Mouse (Mus musculus) limb, embryonic 15.5 days (tissue): ENCODE data around the gene Adgrf3. TPM values are rescaled to one million over a fixed set of nuclear protein-coding genes. Genes with fewer than 3 reads are reported as not detected.

Source experiments
- ATAC-seq: fragments of 200-750 bp; cut with Nextera tagmentation; 2 replicates; pipeline ENCODE4 v1.8.0; 2017; ENCODE audit warnings: low read depth, moderate TSS enrichment; ENCODE audit not compliant: insufficient number of reproducible peaks, low FRiP score, low TSS enrichment
- H3K27ac ChIP-seq: fragments of 300-500 bp; sonication (generic); 2 replicates; pipeline ENCODE4 v1.5.1; 2015; ENCODE audit warnings: moderate library complexity, mild to moderate bottlenecking, inconsistent platforms
- H3K27me3 ChIP-seq: fragments of 300-500 bp; sonication (generic); 2 replicates; pipeline ENCODE4 v1.6.1; 2015; ENCODE audit warnings: inconsistent platforms
- H3K36me3 ChIP-seq: fragments of 300-500 bp; sonication (generic); 2 replicates; pipeline ENCODE4 v1.6.1; 2015; ENCODE audit warnings: inconsistent platforms
- H3K4me1 ChIP-seq: fragments of 300-500 bp; sonication (generic); 2 replicates; pipeline ENCODE4 v1.6.1; 2015; ENCODE audit warnings: inconsistent platforms
- H3K4me2 ChIP-seq: fragments of 300-500 bp; sonication (generic); 2 replicates; pipeline ENCODE4 v1.6.1; 2015; ENCODE audit warnings: mild to moderate bottlenecking, inconsistent platforms
- H3K4me3 ChIP-seq: fragments of 300-500 bp; sonication (generic); 2 replicates; pipeline ENCODE4 v1.5.1; 2015; ENCODE audit warnings: mild to moderate bottlenecking, inconsistent platforms
- H3K9ac ChIP-seq: fragments of 300-500 bp; sonication (generic); 2 replicates; pipeline ENCODE4 v1.6.1; 2015; ENCODE audit warnings: inconsistent platforms
- H3K9me3 ChIP-seq: fragments of 300-500 bp; sonication (generic); 2 replicates; pipeline ENCODE4 v1.6.1; 2016; ENCODE audit warnings: inconsistent platforms
- WGBS: fragments of 180-500 bp; shearing (Covaris S2); methylation state at CpG from one replicate; pipeline ENCODE4 v1.1.7; 2015; 5-methylcytosine and 5-hydroxymethylcytosine counted together
- polyA plus RNA-seq: library from polyadenylated mRNA; unstranded; fragments of >200 nt; fragmentation: Nextera tagmentation; extraction: Ambion mirVana; gene quantifications from 2 replicates; pipeline ENCODE4 v1.2.1, GENCODE M21; 2015

The Adgrf3 gene
- polyA plus RNA-seq, 1 experiment from 2014 or later, result 0.08 TPM

DNA sequence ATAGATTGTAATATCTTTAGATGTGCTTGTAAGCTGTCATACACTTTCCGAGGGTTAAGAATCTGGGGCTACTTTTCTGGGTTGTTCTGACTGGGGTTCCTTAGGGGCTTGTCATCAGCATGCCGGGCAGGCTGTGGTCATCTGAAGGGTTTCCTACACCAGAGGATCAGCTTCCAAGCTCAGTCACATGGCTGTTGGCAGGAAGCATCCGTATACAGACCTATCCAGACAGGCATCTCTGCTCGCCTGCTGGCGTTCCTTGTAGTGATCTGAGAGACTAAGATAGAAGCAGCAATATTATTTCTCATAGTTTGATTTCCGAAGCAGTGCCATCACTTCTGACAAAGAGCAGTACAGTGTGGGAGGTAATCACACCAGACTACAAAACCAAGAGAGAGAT, 45.9 kb downstream of the Adgrf3 start:
- Histone ChIP-seq H3K36me3 (peaks cover 5% of the 10 kb centered on the region; the same call in 1 of the 2 replicates), H3K4me3 (no peak overlapping the region), H3K4me1 (peaks cover 7% of the 10 kb centered on the region), H3K27me3 (no peaks in the 10 kb centered on the region), H3K27ac (no peak overlapping the region), H3K9me3 (no peaks in the 10 kb centered on the region), H3K9ac (no peak overlapping the region), H3K4me2 (no peak overlapping the region)
- WGBS, result 81% methylated on average over 6 of the region's 6 CpGs
- ATAC-seq, result no peak

DNA sequence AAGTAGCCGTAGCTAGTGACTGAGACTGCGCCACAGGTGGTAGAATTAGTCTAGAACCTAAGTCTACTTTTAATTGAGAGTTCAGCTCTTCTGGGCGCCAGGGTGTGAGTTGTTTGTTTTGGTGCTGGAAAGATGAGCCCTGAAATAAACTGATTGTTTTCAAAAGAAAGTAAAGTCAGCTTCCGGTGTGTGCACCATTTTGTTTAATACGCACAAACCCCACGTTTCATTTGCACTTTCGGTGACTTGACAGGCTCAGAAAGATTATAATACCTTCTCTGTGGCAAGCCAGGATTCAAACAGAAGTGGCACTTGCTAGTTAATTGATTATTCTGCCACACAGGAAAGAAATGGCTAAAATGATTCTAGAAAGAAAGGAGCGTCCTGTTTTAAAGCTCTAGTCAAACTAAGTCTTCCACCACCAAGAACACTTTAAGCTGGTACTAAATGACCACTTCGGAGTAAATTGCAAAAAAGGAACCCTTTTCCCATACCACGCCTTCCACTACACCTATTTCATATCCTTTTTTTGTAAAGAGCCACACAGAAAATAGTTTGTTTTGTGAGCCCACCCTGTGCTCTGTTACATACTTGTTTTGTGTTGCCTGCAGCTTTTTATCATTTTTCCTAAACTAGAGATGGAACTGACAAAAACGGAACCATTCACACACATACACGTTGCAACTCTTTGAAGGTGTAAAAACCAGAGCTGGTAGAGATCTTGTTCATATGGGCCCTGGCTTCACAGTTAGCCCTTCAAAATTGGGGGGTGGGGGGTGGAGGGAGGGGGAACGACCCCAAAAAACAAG, 49.5 kb downstream of the Adgrf3 start:
- Histone ChIP-seq H3K27ac (peak overlapping the region; percentile 93), H3K4me3 (peak overlapping the region; percentile 96), H3K9me3 (no peaks in the 10 kb centered on the region), H3K9ac (peak overlapping the region; percentile 79), H3K4me2 (peak overlapping the region; percentile 55), H3K36me3 (peaks cover 5% of the 10 kb centered on the region; the same call in 1 of the 2 replicates), H3K4me1 (peaks cover 11% of the 10 kb centered on the region), H3K27me3 (no peaks in the 10 kb centered on the region)
- no peak for ATAC-seq
- 30% methylated on average over 13 of the region's 13 CpGs for WGBS

DNA sequence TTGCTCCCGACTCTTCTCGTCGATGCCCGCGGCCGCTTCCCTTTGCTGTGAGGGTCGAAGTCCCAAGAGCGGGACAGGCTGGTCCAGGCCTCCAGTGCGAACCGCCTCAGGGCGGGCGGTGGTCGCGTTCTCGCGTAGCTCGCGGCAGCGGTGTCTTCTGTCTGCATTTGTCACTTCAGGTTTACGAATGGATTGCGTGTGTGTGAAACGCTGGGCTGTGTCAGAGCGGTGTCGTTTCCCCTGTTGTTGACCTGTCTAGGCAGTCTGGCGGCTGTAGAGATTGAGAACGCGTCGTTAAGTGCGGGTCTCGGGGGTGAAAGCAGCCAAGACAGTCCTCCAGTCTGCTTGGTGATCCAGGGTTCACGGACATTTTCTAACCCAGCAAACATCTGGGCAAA, 50.1 kb downstream of the Adgrf3 start:
- Histone ChIP-seq H3K27ac (peak overlapping the region; percentile 93), H3K36me3 (peaks cover under 1% of the 10 kb centered on the region; the same call in 1 of the 2 replicates), H3K9ac (peak overlapping the region; percentile 79), H3K4me2 (peak overlapping the region; percentile 55), H3K9me3 (no peaks in the 10 kb centered on the region), H3K4me3 (peak overlapping the region; percentile 96), H3K27me3 (no peaks in the 10 kb centered on the region), H3K4me1 (peaks cover 11% of the 10 kb centered on the region)
- 0% methylated on average over 31 of the region's 31 CpGs for WGBS
- peak; percentile 36; the same call in 1 of the 2 replicates for ATAC-seq

DNA sequence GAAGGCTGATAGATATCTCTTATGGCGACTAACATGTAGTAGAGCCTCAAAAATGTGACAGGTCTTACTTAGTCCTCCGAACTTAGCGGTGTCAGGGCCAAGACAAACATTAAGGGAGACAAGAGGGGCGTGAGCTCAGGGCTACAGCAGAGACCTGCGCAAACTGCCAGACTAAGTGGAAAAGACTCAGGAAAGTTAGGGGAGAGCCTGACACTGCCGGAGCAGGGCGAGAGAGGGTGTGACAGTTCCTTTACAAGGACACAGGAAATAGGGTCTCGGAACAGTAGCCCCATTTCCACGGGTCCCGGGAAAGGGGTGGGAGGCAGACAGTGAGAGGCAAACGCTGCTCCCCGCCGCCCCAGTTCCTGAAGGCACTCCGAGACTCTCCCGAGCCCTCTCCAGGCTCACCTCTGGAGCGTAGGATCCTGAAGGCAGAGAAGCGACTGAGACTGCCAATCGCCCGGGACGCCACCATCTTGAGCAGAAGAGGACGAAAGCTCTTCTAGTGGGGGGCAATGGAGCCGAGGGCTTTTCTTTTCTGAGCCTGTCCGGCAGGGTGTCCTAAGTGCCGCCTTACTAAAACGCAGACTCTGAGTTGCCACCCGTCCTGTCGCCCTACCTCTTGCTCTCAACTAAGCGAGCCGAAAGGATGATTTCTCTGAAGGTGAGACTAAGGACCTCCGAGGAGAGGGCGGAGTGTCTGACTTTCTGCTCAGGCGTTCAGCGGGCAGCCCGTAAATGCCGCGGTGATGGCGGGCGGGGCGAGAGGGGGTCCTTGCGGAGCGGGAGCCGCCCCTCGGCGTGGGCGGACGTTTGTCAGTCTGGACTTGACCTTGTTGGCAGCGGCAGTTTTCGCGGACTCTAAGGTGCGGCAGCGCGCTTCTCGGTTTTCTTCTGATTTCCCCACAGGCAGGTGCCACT, 50.8 kb downstream of the Adgrf3 start, which contains the start of the genes Hadha and Hadhb:
Gene Hadha, minus strand, starts transcription at position 689 of the 921 bp plus-strand sequence.
Gene Hadhb, plus strand, starts transcription at position 775 of the 921 bp plus-strand sequence.
- H3K4me3 ChIP-seq, result peak within 1 kb of the TSS; percentile 96
- peak within 1 kb of the TSS; percentile 55 for H3K4me2 ChIP-seq
- no peaks in the 10 kb centered on the region for H3K9me3 ChIP-seq
- H3K9ac ChIP-seq, result peak within 1 kb of the TSS; percentile 79
- no peaks in the 10 kb centered on the region; the same call in 1 of the 2 replicates for H3K36me3 ChIP-seq
- ATAC-seq, result peak; percentile 87
- H3K27me3 ChIP-seq, result no peaks in the 10 kb centered on the region
- H3K4me1 ChIP-seq, result peaks cover 11% of the 10 kb centered on the region
- WGBS, result under 1% methylated on average over 53 of the region's 53 CpGs
- H3K27ac ChIP-seq, result peak within 1 kb of the TSS; percentile 93

DNA sequence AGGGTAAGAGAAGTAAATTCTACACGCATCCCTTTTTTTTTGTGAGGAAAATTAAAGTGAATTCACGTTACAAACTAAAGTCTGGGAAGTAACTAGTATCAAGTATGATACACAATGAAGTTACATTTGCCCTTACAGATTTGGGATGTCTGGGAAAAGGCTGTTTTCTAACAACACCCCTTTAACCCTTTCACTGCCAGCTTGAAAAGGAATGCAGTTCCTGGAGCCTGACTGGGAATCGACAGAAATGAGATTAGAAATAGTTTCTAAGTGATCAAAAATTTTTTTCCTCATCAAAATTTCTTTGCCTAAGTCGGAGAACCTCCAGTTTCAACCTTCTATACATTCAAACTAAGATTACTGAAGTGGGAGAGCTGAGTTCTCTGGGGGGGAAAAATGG, 51.5 kb downstream of the Adgrf3 start:
- Histone ChIP-seq H3K9me3 (no peaks in the 10 kb centered on the region), H3K9ac (peak overlapping the region; percentile 79), H3K27me3 (no peaks in the 10 kb centered on the region), H3K36me3 (no peaks in the 10 kb centered on the region; the same call in 1 of the 2 replicates), H3K4me2 (peak overlapping the region; percentile 55), H3K4me1 (peaks cover 11% of the 10 kb centered on the region), H3K4me3 (peak overlapping the region; percentile 96), H3K27ac (peak overlapping the region; percentile 93; the same call in 1 of the 2 replicates)
- 16% methylated on average over 4 of the region's 4 CpGs for WGBS
- ATAC-seq, result no peak

DNA sequence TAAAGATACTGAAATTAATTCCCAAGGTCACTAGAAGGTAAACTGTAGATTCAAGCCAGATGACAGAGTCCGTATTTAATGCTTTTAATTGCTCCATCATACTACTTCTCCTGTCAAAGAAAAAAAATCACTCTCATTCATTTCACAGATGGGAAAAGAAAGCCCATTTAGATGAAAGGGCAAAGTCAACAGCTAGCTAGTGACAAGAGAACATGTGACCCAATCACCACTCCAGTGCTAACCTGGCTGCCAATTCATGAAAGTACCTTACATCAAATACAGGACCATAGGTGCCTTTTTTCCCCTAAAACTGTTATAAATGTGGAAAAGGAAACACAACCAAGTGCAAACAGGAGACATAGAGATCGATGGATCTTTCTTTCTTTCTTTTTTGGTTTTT, 52.3 kb downstream of the Adgrf3 start:
- WGBS, result 80% methylated on average over 2 of the region's 2 CpGs
- ATAC-seq, result no peak
- H3K36me3 ChIP-seq, result peaks cover 3% of the 10 kb centered on the region
- no peak overlapping the region for H3K27ac ChIP-seq
- H3K9me3 ChIP-seq, result no peaks in the 10 kb centered on the region
- H3K4me1 ChIP-seq, result peaks cover 11% of the 10 kb centered on the region
- H3K4me3 ChIP-seq, result no peak overlapping the region
- no peak overlapping the region for H3K9ac ChIP-seq
- H3K27me3 ChIP-seq, result no peaks in the 10 kb centered on the region
- H3K4me2 ChIP-seq, result no peak overlapping the region

DNA sequence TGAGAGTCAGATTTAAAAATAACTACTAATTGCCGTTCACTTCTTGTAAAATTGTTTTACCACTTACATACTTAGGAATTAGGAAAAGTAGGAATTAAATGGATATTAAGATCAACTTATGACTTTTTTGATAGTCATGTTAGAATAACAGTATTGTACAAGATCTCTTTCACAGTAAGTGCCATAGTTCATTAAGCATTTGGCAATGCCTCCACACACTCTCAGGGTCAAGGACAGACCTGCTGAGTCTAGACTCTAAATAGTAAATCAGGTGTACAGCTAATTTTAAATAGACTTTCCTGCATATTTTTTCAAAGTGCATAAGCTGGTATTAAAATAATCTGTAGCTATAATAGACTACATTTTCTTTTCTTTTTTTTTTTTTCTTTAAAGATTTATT, 53.1 kb downstream of the Adgrf3 start:
- no peak overlapping the region for H3K9ac ChIP-seq
- H3K4me3 ChIP-seq, result no peak overlapping the region
- no peak overlapping the region for H3K27ac ChIP-seq
- no peak overlapping the region for H3K4me2 ChIP-seq
- peaks cover 4% of the 10 kb centered on the region for H3K36me3 ChIP-seq
- no peaks in the 10 kb centered on the region for H3K27me3 ChIP-seq
- H3K4me1 ChIP-seq, result peaks cover 11% of the 10 kb centered on the region
- ATAC-seq, result no peak
- no peaks in the 10 kb centered on the region for H3K9me3 ChIP-seq
- 55% methylated on average over 1 of the region's 1 CpGs for WGBS

DNA sequence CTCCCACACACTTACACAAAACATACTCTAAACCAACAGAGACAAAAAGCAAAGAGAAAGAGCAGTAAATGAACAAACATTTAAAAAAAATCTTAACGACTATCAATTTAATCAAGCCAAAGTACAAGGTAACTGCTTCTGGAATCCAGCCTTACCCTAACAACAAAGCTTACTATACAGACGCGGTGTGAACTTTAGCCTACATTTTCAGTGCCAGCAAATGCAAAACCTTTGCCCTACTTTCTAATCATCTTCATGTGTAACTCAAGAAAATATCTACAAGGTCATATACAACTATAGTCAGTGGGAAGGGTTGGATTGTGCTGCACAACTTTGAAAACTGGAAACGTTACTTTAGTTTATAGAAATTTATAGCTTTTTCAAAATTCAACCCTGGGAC, 53.5 kb downstream of the Adgrf3 start:
- H3K4me3 ChIP-seq, result no peak overlapping the region
- H3K36me3 ChIP-seq, result peaks cover 5% of the 10 kb centered on the region
- H3K4me1 ChIP-seq, result peaks cover 11% of the 10 kb centered on the region
- no peaks in the 10 kb centered on the region for H3K27me3 ChIP-seq
- H3K9ac ChIP-seq, result no peak overlapping the region
- no peak overlapping the region for H3K4me2 ChIP-seq
- H3K9me3 ChIP-seq, result no peaks in the 10 kb centered on the region
- no peak overlapping the region for H3K27ac ChIP-seq
- ATAC-seq, result no peak
- 62% methylated on average over 4 of the region's 4 CpGs for WGBS

DNA sequence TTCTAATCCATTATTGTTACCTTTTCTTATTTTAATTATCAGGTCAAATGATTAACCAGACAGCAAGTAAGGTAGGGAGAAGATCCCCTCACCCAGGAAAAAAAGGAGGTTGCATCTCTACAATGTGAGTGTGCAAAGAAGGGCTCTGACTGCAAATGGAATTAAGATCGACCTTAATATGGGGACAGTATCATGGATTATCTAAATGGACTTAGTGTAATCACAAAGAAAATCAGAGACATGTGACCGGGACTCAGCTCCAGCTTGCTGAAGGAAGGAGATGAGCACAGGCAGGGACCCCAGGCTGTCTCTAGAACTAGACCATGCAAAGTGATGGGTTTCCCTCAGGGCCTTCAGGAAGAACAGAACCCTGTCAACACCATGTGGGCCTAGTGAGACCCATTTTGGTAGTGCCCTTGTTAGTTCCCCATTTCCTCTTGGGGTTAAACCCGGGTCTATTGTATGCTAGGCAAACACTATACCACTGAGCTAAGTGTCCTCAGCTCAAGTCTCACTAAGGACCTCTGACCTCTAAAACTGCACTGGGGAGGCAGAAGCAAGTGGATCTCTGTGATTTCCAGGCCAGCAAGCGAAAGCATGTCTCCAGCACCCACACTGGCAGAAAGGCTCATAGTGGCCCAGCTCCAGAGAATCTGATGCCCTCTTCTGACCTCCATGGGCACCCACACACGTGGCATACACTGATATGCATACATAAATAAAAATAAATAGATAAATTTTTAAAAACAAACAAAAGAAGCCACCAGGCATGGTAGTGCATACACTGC, 57.2 kb downstream of the Adgrf3 start:
- no peak for ATAC-seq
- Histone ChIP-seq H3K4me2 (no peak overlapping the region), H3K27me3 (no peaks in the 10 kb centered on the region), H3K9ac (no peak overlapping the region), H3K27ac (no peak overlapping the region), H3K4me1 (peaks cover 1% of the 10 kb centered on the region; the same call in 1 of the 2 replicates), H3K4me3 (no peak overlapping the region), H3K36me3 (peaks cover 36% of the 10 kb centered on the region), H3K9me3 (no peaks in the 10 kb centered on the region)
- 89% methylated on average over 5 of the region's 5 CpGs for WGBS

DNA sequence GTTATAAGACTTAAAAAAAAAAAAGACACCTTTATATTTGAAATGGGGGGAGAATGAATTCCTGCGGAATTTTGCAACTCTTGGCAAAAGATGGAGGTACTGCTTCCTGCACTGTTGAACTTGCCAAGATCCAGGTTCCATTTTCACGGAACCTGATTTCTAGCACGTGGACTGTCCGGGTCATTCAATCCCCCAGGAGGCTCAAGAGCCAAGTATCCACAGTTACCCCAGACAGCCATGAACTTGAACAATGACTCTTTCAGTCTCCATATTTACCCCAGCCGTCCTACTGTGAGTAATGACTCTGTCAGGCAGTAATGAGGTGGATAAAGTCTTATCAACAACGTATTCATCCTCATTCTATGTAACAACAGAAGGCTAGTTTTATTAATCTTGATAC, 59.0 kb downstream of the Adgrf3 start:
- ATAC-seq, result no peak
- H3K4me2 ChIP-seq, result no peak overlapping the region
- no peaks in the 10 kb centered on the region for H3K9me3 ChIP-seq
- H3K4me3 ChIP-seq, result no peak overlapping the region
- H3K9ac ChIP-seq, result no peak overlapping the region
- H3K36me3 ChIP-seq, result peaks cover 52% of the 10 kb centered on the region
- H3K27ac ChIP-seq, result no peak overlapping the region
- WGBS, result 88% methylated on average over 6 of the region's 6 CpGs
- H3K27me3 ChIP-seq, result no peaks in the 10 kb centered on the region
- no peaks in the 10 kb centered on the region for H3K4me1 ChIP-seq
